Mouse (Mus musculus): ENCODE data around the gene Rab39.

Gene Rab39

DNA sequence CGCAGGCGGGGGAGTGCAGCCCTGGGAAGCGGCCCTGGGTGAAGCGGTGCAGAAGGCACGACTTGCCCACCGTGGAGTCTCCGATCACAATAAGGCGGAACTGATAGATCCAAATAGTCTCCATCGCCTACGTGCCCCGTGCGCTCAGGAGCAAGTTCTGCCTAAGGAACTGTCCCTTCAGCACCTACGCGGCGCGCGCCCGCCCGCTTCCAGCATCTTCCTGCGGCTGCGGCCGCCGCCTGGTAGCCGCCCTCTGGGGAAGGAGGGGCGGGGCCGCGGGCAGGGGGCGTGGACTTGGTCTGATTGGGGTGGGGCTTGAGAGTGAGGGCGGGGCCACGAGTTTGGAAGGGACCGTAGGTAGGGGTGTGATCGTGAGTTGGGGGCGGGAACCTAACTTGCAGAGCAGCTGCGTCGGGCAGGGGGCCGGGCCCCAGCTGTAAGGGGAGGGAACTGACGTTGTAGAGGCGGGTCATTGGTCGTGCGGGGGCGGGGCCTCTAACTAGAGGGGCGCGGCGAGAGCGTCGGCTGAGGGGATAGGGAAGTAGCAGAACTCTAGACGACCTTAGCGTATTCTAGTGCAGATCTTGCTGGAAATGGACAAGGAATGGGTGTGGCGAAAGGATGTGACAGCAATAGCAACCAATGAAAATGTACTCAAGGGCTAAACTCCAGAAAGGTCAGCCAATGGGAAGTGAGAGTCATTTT, at the start of gene Rab39:
TSS of gene Rab39 (minus strand) at position 241 of the 705 bp plus-strand sequence.
- peak; percentile 73 for DNase-seq (ENCODE audit: low read depth, low spot score)

GRCm38 (mm10) chr9:53754801-53755200, 48.8 kb upstream of the Rab39 start:
- DNase-seq (ENCODE audit: low read depth, low spot score) = no peak

GRCm38 (mm10) chr9:53750899-53751298, 44.9 kb upstream of the Rab39 start:
- DNase-seq (ENCODE audit: low read depth, low spot score) = no peak

- DNase-seq (ENCODE audit: low read depth, low spot score) = no peak
These were observed 44.4 kb upstream of the Rab39 start for GRCm38 (mm10) chr9:53750411-53750810.

DNA sequence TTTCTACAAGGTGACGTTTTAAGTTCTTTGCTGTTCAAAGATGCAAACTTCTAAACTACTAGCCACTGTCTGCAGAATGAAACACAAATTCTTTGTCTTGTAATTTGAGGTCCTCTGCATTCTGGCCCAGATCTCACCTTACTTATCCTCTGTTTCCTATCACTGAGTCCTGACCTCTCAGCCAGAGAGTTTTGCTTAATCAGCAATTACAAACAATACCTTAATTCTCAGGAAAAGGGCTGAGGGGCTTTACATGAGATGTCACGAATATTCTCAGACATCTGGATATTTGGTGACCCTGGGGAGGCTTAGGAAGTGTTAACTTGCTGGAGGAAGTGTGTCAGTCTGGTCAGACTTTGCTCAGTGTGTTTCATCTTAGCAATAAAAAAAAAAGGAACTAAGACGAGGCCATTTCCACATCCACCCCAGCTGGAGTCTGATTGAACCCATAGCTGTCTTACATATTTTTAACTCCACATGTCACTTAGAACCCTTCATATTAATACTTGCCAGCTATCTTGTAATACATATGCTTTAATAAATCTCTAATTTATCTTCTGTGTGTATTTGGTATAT, 34.9 kb upstream of the Rab39 start:
- no peak for DNase-seq (ENCODE audit: low read depth, low spot score)

DNA sequence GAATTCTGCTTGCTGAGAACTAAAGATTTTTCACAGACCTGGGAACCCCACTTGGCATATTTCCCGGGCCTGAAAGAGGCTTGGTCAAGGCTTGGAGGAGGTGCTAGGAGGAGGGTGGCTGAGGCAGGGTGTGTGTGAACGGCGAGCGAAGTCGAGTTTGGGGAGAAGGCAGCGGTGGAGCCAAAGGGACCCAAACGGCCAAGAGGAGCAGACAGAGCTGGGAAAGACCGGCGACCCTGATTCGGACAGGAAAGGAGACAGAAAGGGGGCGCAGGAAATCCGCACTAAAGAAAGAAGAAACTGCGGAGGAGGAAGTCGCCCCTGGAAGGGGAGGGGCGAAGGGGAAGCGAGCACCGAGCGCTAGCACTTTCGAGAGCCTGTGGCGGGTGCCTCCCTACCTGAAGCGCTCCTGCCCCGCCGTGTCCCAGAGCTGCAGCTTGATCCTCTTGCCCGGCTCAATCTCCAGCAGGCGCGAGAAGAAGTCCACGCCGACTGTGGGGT, 491 bp downstream of the Rab39 start:
- peak; percentile 12 for DNase-seq (ENCODE audit: low read depth, low spot score)

GRCm38 (mm10) chr9:53702991-53703390, 3.0 kb downstream of the Rab39 start:
- DNase-seq (ENCODE audit: low read depth, low spot score) = no peak

DNA sequence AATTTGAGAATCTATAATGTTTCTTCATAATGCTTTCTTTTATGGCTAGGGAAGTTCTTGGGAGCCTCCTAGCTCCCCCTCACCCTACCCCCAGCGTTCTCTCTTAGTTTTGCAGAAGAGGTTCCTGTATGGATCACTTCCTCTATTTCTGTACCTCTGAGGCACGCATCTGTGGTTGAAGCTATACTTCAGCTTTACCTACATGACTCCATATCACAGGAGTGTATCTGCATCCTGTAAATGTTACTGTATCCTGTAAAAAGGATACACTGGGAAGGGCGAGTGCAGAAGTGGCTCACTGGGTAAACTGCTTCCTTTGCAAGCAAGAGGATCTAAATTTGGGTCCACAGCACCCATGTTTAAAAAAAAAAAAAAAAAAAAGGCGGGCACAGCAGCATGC, 5.5 kb downstream of the Rab39 start:
- DNase-seq (ENCODE audit: low read depth, low spot score) = no peak

DNA sequence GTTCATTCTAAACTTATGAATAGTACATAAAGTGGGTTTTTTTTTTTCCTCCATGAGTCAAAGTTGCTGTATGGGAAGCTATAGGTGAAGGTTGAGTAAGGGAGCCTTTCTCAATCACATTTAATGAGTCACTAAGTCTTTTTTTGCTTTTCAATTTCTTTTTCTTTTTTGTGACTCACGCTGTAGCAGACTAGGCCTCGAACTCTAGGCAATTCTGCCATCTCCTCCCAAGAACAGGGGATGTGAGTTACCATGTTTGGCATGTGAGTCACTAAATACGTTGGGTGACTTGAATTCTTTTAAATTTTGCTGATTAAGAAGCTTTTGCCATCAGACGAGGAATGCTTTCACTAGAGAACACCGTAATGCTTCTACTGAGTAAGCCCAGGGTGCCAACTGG, 10.2 kb downstream of the Rab39 start:
- no peak for DNase-seq (ENCODE audit: low read depth, low spot score)

- DNase-seq (ENCODE audit: low read depth, low spot score) = no peak
These were observed 12.3 kb downstream of the Rab39 start for GRCm38 (mm10) chr9:53693718-53694117.

GRCm38 (mm10) chr9:53691745-53692670, 14.0 kb downstream of the Rab39 start:
- no peak for DNase-seq (ENCODE audit: low read depth, low spot score)

DNA sequence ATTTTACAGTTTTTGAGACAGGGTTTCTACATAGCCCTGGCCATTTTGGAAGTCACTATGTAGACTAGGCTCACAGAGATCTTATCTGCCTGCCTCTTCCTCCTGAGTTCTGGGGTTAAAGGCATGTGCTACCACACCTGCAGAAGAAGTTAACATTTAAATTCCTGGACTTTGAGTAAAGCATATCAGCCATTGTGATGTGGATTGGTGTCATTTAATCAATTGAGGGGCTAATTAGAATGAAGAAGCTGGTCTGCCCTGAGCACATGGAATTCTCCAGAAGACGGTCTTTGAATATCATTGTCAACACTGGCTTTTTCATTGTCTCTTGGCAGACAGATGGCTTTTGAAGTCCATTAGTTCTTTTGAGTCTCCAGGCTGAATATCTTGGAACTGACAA, 25.2 kb downstream of the Rab39 start:
- no peak for DNase-seq (ENCODE audit: low read depth, low spot score)

GRCm38 (mm10) chr9:53676921-53677320, 29.1 kb downstream of the Rab39 start:
- DNase-seq (ENCODE audit: low read depth, low spot score) = no peak

- no peak for DNase-seq (ENCODE audit: low read depth, low spot score)
These were observed 32.5 kb downstream of the Rab39 start for GRCm38 (mm10) chr9:53673571-53673970.

GRCm38 (mm10) chr9:53669680-53670219, 36.3 kb downstream of the Rab39 start, which contains the start of gene Cul5:
Cul5 (minus strand) TSS chr9:53670014.
- no peak for DNase-seq (ENCODE audit: low read depth, low spot score)

DNA sequence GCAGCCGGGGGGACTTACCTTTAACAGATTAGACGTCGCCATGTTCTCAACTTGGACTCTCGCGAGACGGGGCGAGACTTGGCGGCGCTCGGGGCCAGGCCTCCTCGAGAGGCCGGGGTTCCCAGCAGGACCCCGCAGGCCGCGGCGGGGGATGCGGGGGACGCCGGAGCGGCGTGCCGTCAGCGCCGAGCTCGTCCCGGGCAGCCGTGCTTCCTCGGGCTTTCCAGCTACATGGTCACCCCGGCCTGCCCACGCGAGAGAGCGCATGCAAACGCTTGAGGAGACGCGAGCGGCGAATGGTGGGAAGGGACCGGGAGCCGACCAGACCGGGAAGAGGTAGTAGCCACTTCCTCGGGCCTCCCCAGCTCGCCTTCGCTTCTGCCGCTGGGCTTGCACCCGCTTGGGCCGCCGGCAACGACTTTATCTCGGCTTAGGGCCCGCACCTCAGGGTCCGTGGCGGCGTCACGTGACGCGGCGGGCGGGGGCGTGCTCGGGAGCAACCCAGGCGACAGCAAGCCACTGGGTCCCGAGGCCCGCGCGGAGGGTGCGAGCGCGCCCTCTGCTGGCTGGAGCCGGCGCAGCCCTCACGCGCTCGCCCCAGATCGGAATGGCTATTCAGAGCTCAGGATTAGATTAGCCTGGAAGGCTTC, 38.9 kb downstream of the Rab39 start:
- DNase-seq (ENCODE audit: low read depth, low spot score) = peak; percentile 80

DNA sequence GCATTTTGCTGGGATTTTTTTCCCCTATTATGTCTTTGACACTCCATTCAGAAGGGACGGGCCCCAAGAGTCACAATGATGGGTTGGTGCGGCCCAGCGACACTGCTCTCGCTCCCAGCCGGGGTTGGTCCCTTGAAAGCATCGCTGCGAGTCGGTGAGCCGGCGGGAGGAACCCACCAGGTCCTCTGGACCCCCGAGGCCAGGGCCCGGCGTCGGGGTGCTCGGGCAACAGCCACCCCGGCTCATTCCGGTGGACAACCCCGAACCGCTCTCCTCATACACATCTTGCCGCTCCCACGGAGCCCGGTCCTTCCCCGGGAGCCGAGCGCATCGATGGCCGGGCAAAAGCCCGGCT, 39.4 kb downstream of the Rab39 start:
- no peak for DNase-seq (ENCODE audit: low read depth, low spot score)

DNA sequence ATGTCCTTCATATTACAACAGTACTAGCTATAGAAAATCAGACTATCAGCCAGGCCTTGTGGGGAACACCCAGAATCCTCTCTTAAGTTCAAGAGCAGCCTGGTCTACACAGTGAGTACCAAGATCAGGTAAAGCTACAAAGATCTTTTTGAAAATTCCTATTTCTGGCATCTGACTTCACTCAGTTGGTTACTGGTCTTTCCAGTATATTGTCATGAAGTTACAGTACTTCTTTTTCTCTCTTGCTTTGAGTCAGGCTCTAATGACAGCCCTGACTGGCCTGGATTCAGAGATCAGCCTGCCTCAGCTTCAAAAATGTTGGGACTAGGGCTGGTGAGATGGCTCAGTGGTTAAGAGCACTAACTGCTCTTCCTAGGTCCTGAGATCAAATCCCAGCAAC, 40.6 kb downstream of the Rab39 start:
- no peak for DNase-seq (ENCODE audit: low read depth, low spot score)

GRCm38 (mm10) chr9:53664819-53665218, 41.2 kb downstream of the Rab39 start:
- no peak for DNase-seq (ENCODE audit: low read depth, low spot score)

- DNase-seq (ENCODE audit: low read depth, low spot score) = no peak
These were observed 71.2 kb downstream of the Rab39 start for GRCm38 (mm10) chr9:53634796-53635195.
